Mouse (Mus musculus) liver, adult 2 months (tissue): ENCODE measurements around the gene H13. TPM values are rescaled to one million over a fixed set of nuclear protein-coding genes. Genes with fewer than 3 reads are reported as not detected.

ENCODE experiments used
- DNase-seq: peaks from one replicate; pipeline ENCODE4 v3.0.0-alpha.2; 2011; ENCODE audit warnings: low read depth, low spot score; ENCODE audit errors: extremely low read depth
- H3K27ac ChIP-seq: fragments of 200-500 bp; replicated peaks from 2 replicates; pipeline ENCODE4 v1.5.1; 2012; ENCODE audit warnings: low read depth, mild to moderate bottlenecking, control low read depth, inconsistent platforms, low read length; ENCODE audit not compliant: insufficient read depth
- H3K27me3 ChIP-seq: fragments of 200-500 bp; 2 replicates; pipeline ENCODE4 v1.6.1; 2012; ENCODE audit warnings: mild to moderate bottlenecking, moderate library complexity, low read length, inconsistent platforms; ENCODE audit not compliant: control insufficient read depth, insufficient read depth
- H3K36me3 ChIP-seq: fragments of 200-500 bp; 2 replicates; pipeline ENCODE4 v1.6.1; 2012; ENCODE audit warnings: low read length, inconsistent platforms; ENCODE audit not compliant: control insufficient read depth, insufficient read depth
- H3K4me1 ChIP-seq: fragments of 200-500 bp; 2 replicates; pipeline ENCODE4 v1.6.1; 2011; ENCODE audit warnings: low read length; ENCODE audit not compliant: control insufficient read depth, insufficient read depth
- H3K4me3 ChIP-seq: fragments of 200-500 bp; 2 replicates; pipeline ENCODE4 v1.5.1; 2011; ENCODE audit warnings: low read depth, mild to moderate bottlenecking, control low read depth, low read length, moderate library complexity; ENCODE audit not compliant: insufficient read depth
- H3K79me2 ChIP-seq: fragments of 200-500 bp; 2 replicates; pipeline ENCODE4 v1.6.1; 2012; ENCODE audit warnings: inconsistent platforms, mild to moderate bottlenecking, low read length, moderate library complexity; ENCODE audit not compliant: control insufficient read depth, insufficient read depth
- H3K9ac ChIP-seq: fragments of 200-500 bp; 2 replicates; pipeline ENCODE4 v1.6.1; 2012; ENCODE audit warnings: low read depth, mild to moderate bottlenecking, control low read depth, inconsistent platforms, low read length
- CTCF ChIP-seq: fragments of 200-500 bp; IDR thresholded peaks from 2 replicates; pipeline ENCODE4 v1.5.1; 2011; ENCODE audit warnings: low read depth, low read length, control low read depth
- POLR2A ChIP-seq: fragments of 200-500 bp; IDR thresholded peaks from 2 replicates; pipeline ENCODE4 v1.6.1; 2011; ENCODE audit warnings: low read length, control low read depth; ENCODE audit not compliant: insufficient read depth; ENCODE audit errors: extremely low read depth
- WGBS: fragments of 180-500 bp; shearing (Covaris S2); methylation state at CpG from one replicate; pipeline ENCODE4 v1.1.7; 2018; 5-methylcytosine and 5-hydroxymethylcytosine counted together
- polyA plus RNA-seq: library from polyadenylated mRNA; depleted of rRNA; stranded (reverse); fragments of >200 nt; gene quantifications from 2 replicates; pipeline ENCODE4 v1.2.3, GENCODE M21; 2012; rRNA removed
- total RNA-seq: library from RNA; depleted of rRNA; stranded (reverse); fragments of >200 nt; gene quantifications from 2 replicates; pipeline ENCODE4 v1.2.3, GENCODE M21; 2014; rRNA removed

H13 gene
- total RNA-seq (65.5 and 86.1 TPM in 2 replicates), polyA plus RNA-seq (117 and 148 TPM in 2 replicates)

DNA sequence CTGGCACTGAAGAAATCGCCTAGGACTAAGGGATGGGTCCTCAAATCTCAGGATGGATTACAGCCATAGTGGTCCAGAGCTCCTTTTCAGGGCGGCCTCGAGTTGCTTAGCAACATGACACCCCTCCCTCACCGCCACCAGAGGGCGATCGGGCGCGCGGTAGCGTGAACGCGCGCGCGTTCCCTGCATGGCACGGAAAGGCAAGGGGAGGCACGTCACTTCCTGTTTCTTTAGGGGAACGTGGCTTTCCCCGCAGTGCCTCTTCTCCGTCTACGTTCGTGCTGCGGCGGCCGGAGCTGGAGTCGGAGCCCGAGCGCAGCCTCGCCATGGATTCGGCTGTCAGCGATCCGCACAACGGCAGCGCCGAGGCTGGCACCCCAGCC is at the start of gene H13:
TSS of gene H13 (plus strand) at position 206 of the 383 bp plus-strand sequence.
- 0% methylated on average over 35 of the region's 35 CpGs for WGBS
- Histone ChIP-seq H3K27ac (peak within 1 kb of the TSS; percentile 73), H3K4me3 (peak within 1 kb of the TSS; percentile 82), H3K79me2 (peaks cover 34% of the 10 kb centered on the region), H3K9ac (peak within 1 kb of the TSS; percentile 94), H3K27me3 (no peaks in the 10 kb centered on the region), H3K36me3 (no peaks in the 10 kb centered on the region), H3K4me1 (peaks cover 27% of the 10 kb centered on the region)
- DNase-seq = peak; percentile 78
- TF ChIP-seq POLR2A (peak; percentile 92), CTCF (peak; percentile 97)

DNA sequence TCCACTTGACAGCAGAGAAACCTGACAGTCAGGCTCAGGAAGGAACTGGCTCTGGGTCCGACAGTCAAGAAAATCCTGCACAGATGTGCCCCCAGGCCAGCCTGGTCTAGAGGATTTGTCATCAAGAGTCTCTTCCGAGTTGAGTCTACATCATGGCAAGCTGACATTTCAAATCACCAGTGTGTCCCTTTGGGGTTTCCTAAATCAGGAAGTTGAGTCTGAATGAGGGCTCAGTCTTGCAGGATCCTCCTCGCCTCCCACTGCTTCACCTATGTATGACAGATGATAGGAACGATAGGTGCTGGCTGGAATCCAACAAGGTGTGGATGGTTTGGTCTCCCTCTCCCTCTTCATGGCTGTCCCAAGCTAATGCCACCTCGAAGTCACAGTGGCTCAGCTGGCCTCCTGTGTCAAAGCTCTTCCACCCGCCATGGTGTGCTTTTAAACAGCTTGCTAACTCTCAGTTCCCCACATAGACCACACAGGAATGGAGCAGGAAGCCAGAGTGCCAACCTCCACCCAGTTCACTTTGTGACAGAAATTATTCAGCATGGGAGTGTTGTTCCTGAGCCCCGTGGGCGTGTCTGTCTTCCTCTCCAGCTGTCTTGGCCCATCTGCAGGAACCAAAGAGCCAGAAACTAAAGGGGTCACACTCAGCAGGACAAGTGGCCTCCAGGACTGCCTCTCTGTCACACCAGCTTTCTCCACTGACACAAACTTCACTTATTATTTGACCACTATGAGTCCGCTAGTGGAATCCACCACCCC is 48.7 kb upstream of the H13 start:
- DNase-seq = no peak
- H3K4me3 ChIP-seq = no peak overlapping the region
- 78% methylated on average over 9 of the region's 9 CpGs for WGBS

DNA sequence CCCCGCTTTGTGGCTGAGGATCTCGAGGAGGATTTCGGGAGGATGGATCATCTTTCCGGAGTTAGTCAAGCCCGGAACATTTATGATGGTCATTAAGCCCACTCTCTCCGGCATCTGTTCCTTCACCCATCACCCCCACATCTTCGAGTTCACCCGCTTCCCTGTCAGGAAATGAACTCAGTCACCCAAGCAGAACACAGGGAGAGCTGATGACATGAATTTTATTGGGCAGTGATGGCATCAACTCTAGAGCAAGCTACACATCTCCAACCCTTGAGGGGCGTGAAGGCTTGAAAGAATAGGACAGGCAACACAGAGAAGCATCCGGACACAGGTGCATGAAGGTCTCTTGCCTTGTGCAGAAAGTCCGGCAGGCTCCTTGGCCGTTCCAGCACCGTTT is 47.1 kb upstream of the H13 start:
- no peak overlapping the region for H3K4me3 ChIP-seq
- 87% methylated on average over 13 of the region's 13 CpGs for WGBS
- DNase-seq = no peak
- no peak overlapping the region for H3K27ac ChIP-seq
- no peak for TF ChIP-seq POLR2A
- TF ChIP-seq CTCF = no peak
- H3K36me3 ChIP-seq = no peaks in the 10 kb centered on the region
- H3K4me1 ChIP-seq = no peaks in the 10 kb centered on the region
- no peaks in the 10 kb centered on the region for H3K27me3 ChIP-seq
- H3K9ac ChIP-seq = no peak overlapping the region
- H3K79me2 ChIP-seq = no peaks in the 10 kb centered on the region

More for the DNA sequence above, 48.7 kb upstream of the H13 start:
- Histone ChIP-seq H3K4me1 (no peaks in the 10 kb centered on the region), H3K27ac (no peak overlapping the region), H3K9ac (no peak overlapping the region), H3K27me3 (no peaks in the 10 kb centered on the region), H3K79me2 (no peaks in the 10 kb centered on the region), H3K36me3 (no peaks in the 10 kb centered on the region)
- no peak for TF ChIP-seq CTCF
- no peak for TF ChIP-seq POLR2A

DNA sequence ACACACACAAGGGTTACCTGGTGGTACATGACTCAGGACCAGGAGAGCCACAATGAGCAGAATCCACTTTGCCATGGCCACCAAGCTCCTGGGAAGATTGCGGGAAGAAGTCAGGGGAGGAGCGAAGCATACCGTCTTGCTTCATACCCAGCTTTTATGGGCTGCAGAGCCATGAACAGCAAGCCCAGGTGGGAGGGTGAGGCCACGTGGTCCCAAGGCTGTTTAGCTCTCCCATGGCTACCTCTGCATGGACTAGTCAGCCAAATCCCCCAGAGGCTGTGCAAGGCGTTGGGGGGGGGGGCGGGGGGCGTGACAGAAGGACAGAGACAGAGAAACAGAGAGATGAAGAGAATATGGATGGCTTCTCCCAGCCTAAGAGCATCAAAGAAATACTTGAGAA is 46.3 kb upstream of the H13 start, which contains the start of gene Defb25:
TSS of gene Defb25 (minus strand) at position 101 of the 400 bp plus-strand sequence.
- 75% methylated on average over 7 of the region's 7 CpGs for WGBS
- DNase-seq = no peak

DNA sequence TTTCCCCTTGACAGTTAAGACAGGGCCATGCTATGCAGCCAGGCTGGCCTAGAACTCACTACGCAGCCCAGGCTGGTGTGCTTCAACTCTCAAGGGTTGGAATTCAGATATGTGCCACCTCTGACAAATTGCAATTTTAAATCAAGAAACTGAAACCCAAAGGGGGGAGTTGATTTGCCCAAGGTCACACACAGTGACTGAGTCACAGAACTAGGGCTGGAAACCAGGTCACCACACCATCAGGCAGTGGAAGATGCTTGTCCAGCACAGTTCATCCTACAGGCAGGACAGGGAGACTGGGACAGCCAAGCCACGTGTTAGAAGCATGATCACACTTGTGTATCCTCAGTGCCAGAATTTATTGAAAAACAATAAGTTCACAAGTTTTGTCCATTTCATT is 44.7 kb upstream of the H13 start:
- DNase-seq = no peak
- Histone ChIP-seq H3K79me2 (no peaks in the 10 kb centered on the region), H3K4me1 (peaks cover 4% of the 10 kb centered on the region), H3K27ac (no peak overlapping the region), H3K36me3 (no peaks in the 10 kb centered on the region), H3K9ac (no peak overlapping the region), H3K4me3 (no peak overlapping the region), H3K27me3 (no peaks in the 10 kb centered on the region)
- TF ChIP-seq POLR2A = no peak
- WGBS = 95% methylated on average over 2 of the region's 2 CpGs

More for the DNA sequence above, 46.3 kb upstream of the H13 start, which contains the start of gene Defb25:
- Histone ChIP-seq H3K36me3 (no peaks in the 10 kb centered on the region), H3K79me2 (no peaks in the 10 kb centered on the region), H3K27ac (no peak within 1 kb of the TSS), H3K4me1 (no peaks in the 10 kb centered on the region), H3K4me3 (no peak within 1 kb of the TSS), H3K9ac (no peak within 1 kb of the TSS), H3K27me3 (no peaks in the 10 kb centered on the region)
- no peak for TF ChIP-seq CTCF
- no peak for TF ChIP-seq POLR2A

DNA sequence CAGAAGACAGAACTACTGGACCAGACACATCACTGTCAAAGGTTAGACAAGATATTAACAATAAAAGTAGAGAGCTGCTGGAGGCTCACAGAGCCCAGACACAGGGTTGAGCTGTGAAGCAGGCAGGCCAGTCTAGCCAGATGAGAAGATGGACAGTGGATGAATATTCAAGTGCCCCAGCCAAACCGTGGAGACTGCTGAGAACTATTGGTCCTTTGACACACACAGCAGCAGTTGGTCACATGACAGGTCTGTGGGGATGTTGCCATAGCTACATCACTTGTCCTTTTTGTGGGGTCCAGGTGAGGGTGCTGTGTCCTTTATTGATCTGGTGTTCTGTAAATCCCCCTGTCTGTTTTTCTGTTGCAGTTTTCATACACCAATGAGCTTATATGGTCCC is 44.0 kb upstream of the H13 start:
- Histone ChIP-seq H3K79me2 (no peaks in the 10 kb centered on the region), H3K4me3 (no peak overlapping the region), H3K36me3 (no peaks in the 10 kb centered on the region), H3K27me3 (no peaks in the 10 kb centered on the region), H3K9ac (no peak overlapping the region), H3K27ac (no peak overlapping the region), H3K4me1 (peaks cover 4% of the 10 kb centered on the region)
- TF ChIP-seq CTCF (no peak), POLR2A (no peak)
- no peak for DNase-seq
- WGBS = 10% methylated on average over 1 of the region's 1 CpGs
